Mouse (Mus musculus) MN1 (cell line): ENCODE results near the gene Fignl1.

Source experiments
- DNase-seq: peaks from one replicate; pipeline ENCODE4 v3.0.0-alpha.2; 2016; ENCODE audit warnings: low spot score

Fignl1 gene

GRCm38 (mm10) chr11:11766105-11766504 lies 42.7 kb downstream of the Fignl1 start:
- no peak for DNase-seq

- no peak for DNase-seq
Observed at GRCm38 (mm10) chr11:11765414-11765813, 43.3 kb downstream of the Fignl1 start.

- no peak for DNase-seq
Observed at GRCm38 (mm10) chr11:11763211-11763666, 45.5 kb downstream of the Fignl1 start.

- no peak for DNase-seq
Observed at GRCm38 (mm10) chr11:11758883-11759282, 49.9 kb downstream of the Fignl1 start.

- no peak for DNase-seq
Observed at GRCm38 (mm10) chr11:11758121-11758520, 50.6 kb downstream of the Fignl1 start.

GRCm38 (mm10) chr11:11752859-11753258 lies 55.9 kb downstream of the Fignl1 start:
- no peak for DNase-seq

GRCm38 (mm10) chr11:11751091-11751490 lies 57.7 kb downstream of the Fignl1 start:
- no peak for DNase-seq

GRCm38 (mm10) chr11:11744222-11744621 lies 64.5 kb downstream of the Fignl1 start:
- DNase-seq = no peak

GRCm38 (mm10) chr11:11742626-11743025 lies 66.1 kb downstream of the Fignl1 start:
- no peak for DNase-seq

- no peak for DNase-seq
Observed at GRCm38 (mm10) chr11:11741574-11741973, 67.2 kb downstream of the Fignl1 start.

GRCm38 (mm10) chr11:11740603-11741002 lies 68.2 kb downstream of the Fignl1 start:
- DNase-seq = no peak

- no peak for DNase-seq
Observed at GRCm38 (mm10) chr11:11739054-11739453, 69.7 kb downstream of the Fignl1 start.

GRCm38 (mm10) chr11:11737562-11737961 lies 71.2 kb downstream of the Fignl1 start:
- no peak for DNase-seq
